In genomic region chr7:114020704-114021093, GRCm38 (mm10) we compare ENCODE assay signal across 8 mouse cellular contexts.
DNase-seq lines count a peak whose midpoint lies in the region; ATAC-seq and TF ChIP-seq lines count a peak whose summit lies in the region.

No protein-coding gene starts in this region.

- no peak for TF ChIP-seq EP300 in MEL (IDR thresholded peaks at IDR 0.05; ENCODE audit: low read depth in 1 of 2, low read length in 2 of 2)

- peak; percentile 52 to 88 (median 73) for TF ChIP-seq CTCF in MEL (IDR thresholded peaks at IDR 0.05 in 2 of 3, conservative IDR thresholded peaks at IDR 0.05 in 1 of 3; ENCODE audit: control insufficient read depth in 1 of 3, insufficient read depth in 1 of 3, low read depth in 2 of 3, low read length in 3 of 3, poor library complexity in 1 of 3, severe bottlenecking in 1 of 3)
- TF ChIP-seq CTCF in thymus, adult 2 months (IDR thresholded peaks at IDR 0.05; ENCODE audit: borderline replicate concordance, control insufficient read depth, extremely low read depth, insufficient read depth, low read length, poor library complexity) = no peak

- H3K79me2 ChIP-seq in MEL (ENCODE audit: control insufficient read depth, insufficient read depth, low read length, poor library complexity) = no peaks in the 10 kb centered on the region

- peak overlapping the region; percentile 69 for H3K4me2 ChIP-seq in forebrain, embryonic 16.5 days (ENCODE audit: low read length)
- H3K4me2 ChIP-seq in lung, embryonic 15.5 days = peak overlapping the region; percentile 56

- no peak overlapping the region for H3K4me3 ChIP-seq in MEL (ENCODE audit: control insufficient read depth in 1 of 2, insufficient read depth in 1 of 2, low read depth in 2 of 2, low read length in 2 of 2)
- peak overlapping the region; percentile 38 for H3K4me3 ChIP-seq in forebrain, embryonic 16.5 days (replicated peaks; ENCODE audit: low read length)
- H3K4me3 ChIP-seq in lung, embryonic 15.5 days = peak overlapping the region; percentile 44
- peak overlapping the region; percentile 57 for H3K4me3 ChIP-seq in thymus, adult 2 months (ENCODE audit: control insufficient read depth, insufficient read depth, low read length)

- no peaks in the 10 kb centered on the region for H3K27me3 ChIP-seq in MEL (ENCODE audit: control insufficient read depth in 1 of 2, insufficient read depth in 2 of 2, low read length in 2 of 2)
- H3K27me3 ChIP-seq in forebrain, embryonic 16.5 days (replicated peaks; ENCODE audit: control insufficient read depth, insufficient read depth, low read length) = no peaks in the 10 kb centered on the region
- no peaks in the 10 kb centered on the region for H3K27me3 ChIP-seq in lung, embryonic 15.5 days
- H3K27me3 ChIP-seq in thymus, adult 2 months (ENCODE audit: control insufficient read depth, insufficient read depth, low read length) = no peaks in the 10 kb centered on the region

- no peak for TF ChIP-seq POLR2A in MEL (IDR thresholded peaks at IDR 0.05; ENCODE audit: control insufficient read depth in 1 of 2, insufficient read depth in 1 of 2, low read depth in 1 of 2, low read length in 2 of 2, poor library complexity in 1 of 2)
- TF ChIP-seq POLR2A in thymus, adult 2 months (IDR thresholded peaks at IDR 0.05; ENCODE audit: control insufficient read depth, extremely low read depth, insufficient read depth, low read length, poor library complexity) = no peak

- no peaks in the 10 kb centered on the region for H3K9me3 ChIP-seq in MEL (replicated peaks; ENCODE audit: insufficient read depth, low read length)
- no peaks in the 10 kb centered on the region for H3K9me3 ChIP-seq in forebrain, embryonic 16.5 days (ENCODE audit: control insufficient read depth, low read length)
- no peaks in the 10 kb centered on the region for H3K9me3 ChIP-seq in lung, embryonic 15.5 days

- peak; percentile 63 for DNase-seq in MEL (ENCODE audit: low read depth, low spot score)
- DNase-seq in cerebellum, adult 18-20 months = peak; percentile 88 to 93
- peak; percentile 73 to 88 for DNase-seq in layer of hippocampus, adult 8-10 months (ENCODE audit: low spot score in 2 of 2)
- DNase-seq in ovary, adult 18-20 months (ENCODE audit: low spot score) = peak; percentile 24
- peak; percentile 76 for DNase-seq in thymus, adult 2 months

- H3K36me3 ChIP-seq in MEL (ENCODE audit: control insufficient read depth in 1 of 2, insufficient read depth in 2 of 2, low read length in 2 of 2) = no peaks in the 10 kb centered on the region
- no peaks in the 10 kb centered on the region for H3K36me3 ChIP-seq in forebrain, embryonic 16.5 days (ENCODE audit: control insufficient read depth, insufficient read depth)
- H3K36me3 ChIP-seq in lung, embryonic 15.5 days = no peaks in the 10 kb centered on the region
- H3K36me3 ChIP-seq in thymus, adult 2 months (ENCODE audit: control insufficient read depth, insufficient read depth, low read length) = no peaks in the 10 kb centered on the region

- peak; percentile 93 for TF ChIP-seq RAD21 in MEL (IDR thresholded peaks at IDR 0.05; ENCODE audit: low read depth, low read length)

- 0% methylated on average over 11 of the region's 11 CpGs for WGBS in forebrain, embryonic 16.5 days
- WGBS in lung, embryonic 15.5 days = 1% methylated on average over 11 of the region's 11 CpGs
- WGBS in thymus, adult 2 months = 1% methylated on average over 11 of the region's 11 CpGs

- H3K9ac ChIP-seq in MEL (ENCODE audit: control insufficient read depth, low read depth, low read length, poor library complexity, severe bottlenecking) = no peak overlapping the region
- H3K9ac ChIP-seq in forebrain, embryonic 16.5 days (replicated peaks; ENCODE audit: low read depth, low read length) = no peak overlapping the region; the same call in 1 of the 2 replicates
- H3K9ac ChIP-seq in lung, embryonic 15.5 days = peak overlapping the region; percentile 24; the same call in 1 of the 2 replicates

- no peak overlapping the region for H3K27ac ChIP-seq in MEL (ENCODE audit: control insufficient read depth, low read depth, low read length)
- H3K27ac ChIP-seq in forebrain, embryonic 16.5 days (ENCODE audit: low read length) = peak overlapping the region; percentile 30; the same call in 1 of the 2 replicates
- no peak overlapping the region for H3K27ac ChIP-seq in lung, embryonic 15.5 days
- H3K27ac ChIP-seq in thymus, adult 2 months (ENCODE audit: control insufficient read depth, insufficient read depth, low read length) = no peak overlapping the region

- ATAC-seq in forebrain, embryonic 16.5 days = peak; percentile 74
- ATAC-seq in hematopoietic stem cell, adult 5-6 weeks (replicated peaks in 1 of 2; ENCODE audit: insufficient read depth in 1 of 2, low FRiP score in 2 of 2, low TSS enrichment in 1 of 2, low read depth in 1 of 2, poor library complexity in 2 of 2, severe bottlenecking in 2 of 2) = peak; percentile 62 to 64
- 0 out of 2 replicates have a peak, but pooled peaks have one; percentile 23 for ATAC-seq in lung, embryonic 15.5 days (ENCODE audit: borderline replicate concordance, extremely low read depth, low FRiP score, low TSS enrichment)

- no peaks in the 10 kb centered on the region for H3K4me1 ChIP-seq in MEL (ENCODE audit: control insufficient read depth in 1 of 2, insufficient read depth in 2 of 2, low read length in 2 of 2)
- H3K4me1 ChIP-seq in forebrain, embryonic 16.5 days (replicated peaks; ENCODE audit: control insufficient read depth, insufficient read depth, low read length) = 0 out of 2 replicates have a peak, but pooled peaks cover 7% of the 10 kb centered on the region
- 0 out of 2 replicates have a peak, but pooled peaks cover 2% of the 10 kb centered on the region for H3K4me1 ChIP-seq in lung, embryonic 15.5 days
- peaks cover 2% of the 10 kb centered on the region for H3K4me1 ChIP-seq in thymus, adult 2 months (replicated peaks; ENCODE audit: control insufficient read depth, insufficient read depth, low read length)

TF ChIP-seq in MEL, 35 proteins besides CTCF, POLR2A, EP300 and RAD21:
- TF ChIP-seq MAX (IDR thresholded peaks at IDR 0.05; ENCODE audit: low read length) (no peak), ZC3H11A (IDR thresholded peaks at IDR 0.05; ENCODE audit: low read depth, low read length) (peak; percentile 71), E2F4 (IDR thresholded peaks at IDR 0.05; ENCODE audit: borderline replicate concordance, low read depth, low read length) (no peak), ELF1 (IDR thresholded peaks at IDR 0.05; ENCODE audit: low read depth, low read length) (no peak), TBP (IDR thresholded peaks at IDR 0.05; ENCODE audit: low read depth, low read length) (no peak), CHD1 (IDR thresholded peaks at IDR 0.05; ENCODE audit: low read depth, low read length) (no peak), TCF12 (IDR thresholded peaks at IDR 0.05; ENCODE audit: low read depth, low read length) (no peak), CHD2 (IDR thresholded peaks at IDR 0.05; ENCODE audit: low read length) (no peak), ZMIZ1 (IDR thresholded peaks at IDR 0.05; ENCODE audit: low read depth, low read length) (no peak), SMC3 (IDR thresholded peaks at IDR 0.05; ENCODE audit: low read depth, low read length) (peak; percentile 75)
TF ChIP-seq in MEL: peak in this region for 2.

Comparison
In these comparisons a context has a peak if more than half of its experiments do, and no peak if none do; other contexts are left out.
1. DNase-seq: peak in every context shown above with its lines; median percentile 90 in cerebellum, adult 18-20 months; 80 in layer of hippocampus, adult 8-10 months; 76 in thymus, adult 2 months; 63 in MEL; 24 in ovary, adult 18-20 months.
2. H3K4me3 ChIP-seq: peak in forebrain, embryonic 16.5 days (single experiment), lung, embryonic 15.5 days (single experiment) and thymus, adult 2 months (single experiment); none in MEL (0 of 2).
3. ATAC-seq: peak in every context shown above with its lines; median percentile 74 in forebrain, embryonic 16.5 days; 63 in hematopoietic stem cell, adult 5-6 weeks; 23 in lung, embryonic 15.5 days.